Mouse (Mus musculus): ENCODE results near the gene Trf. TPM values are rescaled to one million over a fixed set of nuclear protein-coding genes. Genes with fewer than 3 reads are reported as not detected.

Gene Trf
- polyA plus RNA-seq, 1 experiment from 2014 or later = 27.2 TPM

GRCm38 (mm10) chr9:103246526-103247168 lies 16.4 kb upstream of the Trf start:
- Histone ChIP-seq H3K27ac (replicated peaks; ENCODE audit: low read depth, low read length) (no peak overlapping the region), H3K9me3 (replicated peaks; ENCODE audit: control insufficient read depth, low read length) (no peaks in the 10 kb centered on the region)
- WGBS = 85% methylated on average over 8 of the region's 8 CpGs

DNA sequence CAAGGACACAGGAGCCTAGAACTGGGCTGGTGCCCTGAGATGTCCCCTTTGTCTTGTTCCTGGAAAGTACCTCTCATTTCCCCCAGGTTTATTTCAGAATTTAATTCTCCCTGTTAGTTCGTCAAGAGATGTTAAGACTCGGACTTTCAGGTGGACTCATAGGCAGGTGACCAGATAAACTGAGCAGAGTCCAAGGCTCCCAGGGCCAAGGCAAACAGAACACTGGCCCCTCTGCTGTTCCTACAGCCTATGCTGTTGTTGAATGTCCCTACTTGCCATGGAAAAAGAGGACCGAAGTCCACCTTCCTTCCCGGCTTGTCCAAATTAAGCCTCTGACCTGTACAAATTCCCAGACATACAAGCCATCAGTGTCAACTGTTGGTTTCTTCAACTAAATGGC lies 13.4 kb upstream of the Trf start:
- DNase-seq (ENCODE audit: low spot score) (no peak), ATAC-seq (replicated peaks; ENCODE audit: insufficient number of reproducible peaks, low FRiP score, low TSS enrichment, low read depth) (no peak)
- Histone ChIP-seq H3K4me1 (ENCODE audit: control insufficient read depth, insufficient read depth, low read length) (no peaks in the 10 kb centered on the region), H3K27ac (replicated peaks; ENCODE audit: low read depth, low read length) (no peak overlapping the region), H3K4me3 (ENCODE audit: low read depth, low read length) (no peak overlapping the region), H3K27me3 (ENCODE audit: control insufficient read depth, insufficient read depth, low read length) (no peaks in the 10 kb centered on the region), H3K4me2 (ENCODE audit: low read depth, low read length) (no peak overlapping the region), H3K36me3 (replicated peaks; ENCODE audit: control insufficient read depth, insufficient read depth, low read depth, low read length) (no peaks in the 10 kb centered on the region), H3K9ac (replicated peaks; ENCODE audit: low read length) (no peak overlapping the region), H3K9me3 (replicated peaks; ENCODE audit: control insufficient read depth, low read length) (no peaks in the 10 kb centered on the region)
- 87% methylated on average over 4 of the region's 4 CpGs for WGBS

More at GRCm38 (mm10) chr9:103246526-103247168, 16.4 kb upstream of the Trf start:
- no peak for DNase-seq (ENCODE audit: low spot score)
- no peaks in the 10 kb centered on the region for H3K27me3 ChIP-seq (ENCODE audit: control insufficient read depth, insufficient read depth, low read length)
- no peak overlapping the region for H3K9ac ChIP-seq (replicated peaks; ENCODE audit: low read length)
- H3K4me1 ChIP-seq (ENCODE audit: control insufficient read depth, insufficient read depth, low read length) = no peaks in the 10 kb centered on the region
- H3K4me2 ChIP-seq (ENCODE audit: low read depth, low read length) = no peak overlapping the region
- H3K4me3 ChIP-seq (ENCODE audit: low read depth, low read length) = no peak overlapping the region
- ATAC-seq (replicated peaks; ENCODE audit: insufficient number of reproducible peaks, low FRiP score, low TSS enrichment, low read depth) = no peak
- H3K36me3 ChIP-seq (replicated peaks; ENCODE audit: control insufficient read depth, insufficient read depth, low read depth, low read length) = no peaks in the 10 kb centered on the region

DNA sequence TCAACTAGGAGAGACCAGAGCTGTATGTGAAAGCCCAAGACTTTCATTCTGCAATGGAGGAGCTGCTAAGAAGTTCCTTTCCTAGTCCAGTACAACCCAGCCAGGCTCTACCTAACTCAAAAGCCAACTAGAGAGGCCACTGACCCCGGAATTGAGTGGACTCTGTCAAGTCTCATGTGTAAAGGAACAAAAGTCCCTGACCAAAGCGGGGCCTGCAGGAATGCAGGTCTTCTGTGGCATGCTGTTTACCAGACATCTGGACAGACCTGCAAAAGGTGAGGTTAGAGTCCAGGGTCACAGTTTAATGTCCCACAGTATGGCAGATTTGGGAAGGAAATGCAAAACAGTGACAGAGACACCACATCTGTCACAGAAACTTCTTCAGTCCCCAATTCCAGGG lies 11.0 kb upstream of the Trf start:
- Histone ChIP-seq H3K4me3 (ENCODE audit: low read depth, low read length) (no peak overlapping the region), H3K27me3 (ENCODE audit: control insufficient read depth, insufficient read depth, low read length) (no peaks in the 10 kb centered on the region), H3K27ac (replicated peaks; ENCODE audit: low read depth, low read length) (no peak overlapping the region), H3K9me3 (replicated peaks; ENCODE audit: control insufficient read depth, low read length) (no peaks in the 10 kb centered on the region), H3K36me3 (replicated peaks; ENCODE audit: control insufficient read depth, insufficient read depth, low read depth, low read length) (no peaks in the 10 kb centered on the region), H3K9ac (replicated peaks; ENCODE audit: low read length) (no peak overlapping the region), H3K4me2 (ENCODE audit: low read depth, low read length) (no peak overlapping the region), H3K4me1 (ENCODE audit: control insufficient read depth, insufficient read depth, low read length) (no peaks in the 10 kb centered on the region; the same call in 1 of the 2 replicates)
- DNase-seq (ENCODE audit: low spot score) = no peak
- 77% methylated on average over 2 of the region's 2 CpGs for WGBS
- ATAC-seq (replicated peaks; ENCODE audit: insufficient number of reproducible peaks, low FRiP score, low TSS enrichment, low read depth) = no peak

DNA sequence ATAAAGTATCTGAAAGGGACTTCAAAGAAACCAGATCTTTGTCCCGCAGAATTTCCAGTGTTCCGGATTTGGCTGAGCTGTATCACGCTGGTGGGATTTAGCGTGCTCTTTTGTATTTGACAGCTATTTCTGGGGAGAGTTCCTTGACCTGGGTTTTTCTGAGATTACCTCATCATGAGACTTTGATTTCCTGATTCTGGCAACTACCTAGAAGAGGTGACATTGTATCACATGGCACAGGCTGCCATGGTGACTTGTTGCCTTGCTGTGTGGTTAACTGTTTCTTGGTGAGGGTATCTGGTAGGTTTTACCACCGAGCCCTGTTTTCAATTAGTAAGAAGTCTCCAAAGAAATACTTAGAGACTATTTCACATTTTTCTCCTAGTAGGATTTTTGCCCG lies 9.2 kb upstream of the Trf start:
- Histone ChIP-seq H3K36me3 (replicated peaks; ENCODE audit: control insufficient read depth, insufficient read depth, low read depth, low read length) (no peaks in the 10 kb centered on the region), H3K4me1 (ENCODE audit: control insufficient read depth, insufficient read depth, low read length) (no peaks in the 10 kb centered on the region; the same call in 1 of the 2 replicates), H3K9me3 (replicated peaks; ENCODE audit: control insufficient read depth, low read length) (no peaks in the 10 kb centered on the region), H3K4me3 (ENCODE audit: low read depth, low read length) (no peak overlapping the region), H3K4me2 (ENCODE audit: low read depth, low read length) (no peak overlapping the region), H3K27me3 (ENCODE audit: control insufficient read depth, insufficient read depth, low read length) (no peaks in the 10 kb centered on the region), H3K9ac (replicated peaks; ENCODE audit: low read length) (no peak overlapping the region), H3K27ac (replicated peaks; ENCODE audit: low read depth, low read length) (no peak overlapping the region)
- WGBS = 89% methylated on average over 6 of the region's 6 CpGs
- ATAC-seq (replicated peaks; ENCODE audit: insufficient number of reproducible peaks, low FRiP score, low TSS enrichment, low read depth) = no peak
- DNase-seq (ENCODE audit: low spot score) = no peak

- DNase-seq (ENCODE audit: low spot score) (no peak), ATAC-seq (replicated peaks; ENCODE audit: insufficient number of reproducible peaks, low FRiP score, low TSS enrichment, low read depth) (no peak)
- WGBS = 49% methylated on average over 7 of the region's 7 CpGs
- Histone ChIP-seq H3K9me3 (replicated peaks; ENCODE audit: control insufficient read depth, low read length) (no peaks in the 10 kb centered on the region), H3K4me1 (ENCODE audit: control insufficient read depth, insufficient read depth, low read length) (no peaks in the 10 kb centered on the region; the same call in 1 of the 2 replicates), H3K27ac (replicated peaks; ENCODE audit: low read depth, low read length) (no peak overlapping the region), H3K9ac (replicated peaks; ENCODE audit: low read length) (no peak overlapping the region), H3K4me3 (ENCODE audit: low read depth, low read length) (no peak overlapping the region), H3K36me3 (replicated peaks; ENCODE audit: control insufficient read depth, insufficient read depth, low read depth, low read length) (no peaks in the 10 kb centered on the region), H3K4me2 (ENCODE audit: low read depth, low read length) (no peak overlapping the region), H3K27me3 (ENCODE audit: control insufficient read depth, insufficient read depth, low read length) (no peaks in the 10 kb centered on the region)
These were observed 4.4 kb upstream of the Trf start for GRCm38 (mm10) chr9:103234565-103235165.

- H3K9me3 ChIP-seq (replicated peaks; ENCODE audit: control insufficient read depth, low read length) = no peaks in the 10 kb centered on the region
- no peak overlapping the region for H3K27ac ChIP-seq (replicated peaks; ENCODE audit: low read depth, low read length)
- no peaks in the 10 kb centered on the region for H3K36me3 ChIP-seq (replicated peaks; ENCODE audit: control insufficient read depth, insufficient read depth, low read depth, low read length)
- DNase-seq (ENCODE audit: low spot score) = no peak
- WGBS = 75% methylated on average over 7 of the region's 7 CpGs
- no peak overlapping the region for H3K9ac ChIP-seq (replicated peaks; ENCODE audit: low read length)
- no peak overlapping the region for H3K4me2 ChIP-seq (ENCODE audit: low read depth, low read length)
- no peaks in the 10 kb centered on the region; the same call in 1 of the 2 replicates for H3K4me1 ChIP-seq (ENCODE audit: control insufficient read depth, insufficient read depth, low read length)
- ATAC-seq (replicated peaks; ENCODE audit: insufficient number of reproducible peaks, low FRiP score, low TSS enrichment, low read depth) = no peak
- H3K4me3 ChIP-seq (ENCODE audit: low read depth, low read length) = no peak overlapping the region
- no peaks in the 10 kb centered on the region for H3K27me3 ChIP-seq (ENCODE audit: control insufficient read depth, insufficient read depth, low read length)
These were observed 3.8 kb upstream of the Trf start for GRCm38 (mm10) chr9:103234059-103234458.

- Histone ChIP-seq H3K4me2 (ENCODE audit: low read depth, low read length) (no peak overlapping the region), H3K4me1 (ENCODE audit: control insufficient read depth, insufficient read depth, low read length) (no peaks in the 10 kb centered on the region; the same call in 1 of the 2 replicates), H3K9me3 (replicated peaks; ENCODE audit: control insufficient read depth, low read length) (no peaks in the 10 kb centered on the region), H3K9ac (replicated peaks; ENCODE audit: low read length) (no peak overlapping the region), H3K36me3 (replicated peaks; ENCODE audit: control insufficient read depth, insufficient read depth, low read depth, low read length) (no peaks in the 10 kb centered on the region), H3K27ac (replicated peaks; ENCODE audit: low read depth, low read length) (no peak overlapping the region), H3K4me3 (ENCODE audit: low read depth, low read length) (no peak overlapping the region), H3K27me3 (ENCODE audit: control insufficient read depth, insufficient read depth, low read length) (no peaks in the 10 kb centered on the region)
- DNase-seq (ENCODE audit: low spot score) = peak; percentile 10
- 58% methylated on average over 7 of the region's 7 CpGs for WGBS
- ATAC-seq (replicated peaks; ENCODE audit: insufficient number of reproducible peaks, low FRiP score, low TSS enrichment, low read depth) = no peak
These were observed 2.8 kb upstream of the Trf start for GRCm38 (mm10) chr9:103233006-103233395.

- no peak overlapping the region for H3K4me3 ChIP-seq (ENCODE audit: low read depth, low read length)
- no peaks in the 10 kb centered on the region for H3K36me3 ChIP-seq (replicated peaks; ENCODE audit: control insufficient read depth, insufficient read depth, low read depth, low read length)
- no peak overlapping the region for H3K9ac ChIP-seq (replicated peaks; ENCODE audit: low read length)
- no peaks in the 10 kb centered on the region for H3K27me3 ChIP-seq (ENCODE audit: control insufficient read depth, insufficient read depth, low read length)
- H3K4me2 ChIP-seq (ENCODE audit: low read depth, low read length) = no peak overlapping the region
- no peaks in the 10 kb centered on the region; the same call in 1 of the 2 replicates for H3K4me1 ChIP-seq (ENCODE audit: control insufficient read depth, insufficient read depth, low read length)
- DNase-seq (ENCODE audit: low spot score) (no peak), ATAC-seq (replicated peaks; ENCODE audit: insufficient number of reproducible peaks, low FRiP score, low TSS enrichment, low read depth) (no peak)
- H3K27ac ChIP-seq (replicated peaks; ENCODE audit: low read depth, low read length) = no peak overlapping the region
- WGBS = 79% methylated on average over 7 of the region's 7 CpGs
- no peaks in the 10 kb centered on the region for H3K9me3 ChIP-seq (replicated peaks; ENCODE audit: control insufficient read depth, low read length)
These were observed 2.2 kb upstream of the Trf start for GRCm38 (mm10) chr9:103232232-103233005.

Data from embryonic facial prominence, embryonic 11.5 days (tissue).